Mouse (Mus musculus): ENCODE results near the gene Nek8. TPM values are rescaled to one million over a fixed set of nuclear protein-coding genes. Genes with fewer than 3 reads are reported as not detected.

Nek8 gene
- polyA plus RNA-seq, 1 experiment from 2014 or later: 20.6 TPM

GRCm38 (mm10) chr11:78204287-78204686 is 27.8 kb upstream of the Nek8 start:
- H3K27ac ChIP-seq (ENCODE audit: low read length): no peak overlapping the region
- no peak overlapping the region for H3K4me3 ChIP-seq (ENCODE audit: low read length)
- no peak for ATAC-seq (ENCODE audit: low read depth)
- H3K4me1 ChIP-seq (replicated peaks; ENCODE audit: control insufficient read depth, insufficient read depth, low read length): no peaks in the 10 kb centered on the region
- no peak overlapping the region for H3K9ac ChIP-seq (ENCODE audit: low read length)
- peaks cover 36% of the 10 kb centered on the region for H3K36me3 ChIP-seq (ENCODE audit: control insufficient read depth, insufficient read depth, low read length)
- 74% methylated on average over 6 of the region's 6 CpGs for WGBS
- no peaks in the 10 kb centered on the region for H3K27me3 ChIP-seq (ENCODE audit: control insufficient read depth, insufficient read depth, low read depth, low read length)
- no peak overlapping the region for H3K4me2 ChIP-seq (ENCODE audit: low read depth, low read length)
- H3K9me3 ChIP-seq (ENCODE audit: control insufficient read depth, low read length): no peaks in the 10 kb centered on the region

DNA sequence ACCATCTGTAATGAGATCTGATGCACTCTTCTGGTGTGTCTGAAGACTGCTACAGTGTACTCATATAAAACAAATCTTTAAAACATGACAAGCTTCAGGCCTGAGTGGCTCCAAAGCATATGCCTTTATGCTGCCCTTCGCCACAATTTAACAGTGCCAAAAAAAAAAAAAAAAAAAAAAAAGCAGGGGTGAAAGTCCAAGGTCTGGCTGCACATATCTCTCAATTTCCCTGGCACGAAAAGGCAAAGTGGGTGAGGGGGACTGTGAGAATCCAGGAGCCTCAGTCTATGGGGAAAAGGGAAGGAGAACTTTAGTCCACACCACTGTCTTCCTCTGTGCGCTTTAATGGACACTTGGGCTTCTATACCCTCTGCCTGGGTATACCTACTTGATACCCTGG is 25.9 kb upstream of the Nek8 start:
- H3K4me2 ChIP-seq (ENCODE audit: low read depth, low read length): no peak overlapping the region
- H3K36me3 ChIP-seq (ENCODE audit: control insufficient read depth, insufficient read depth, low read length): peaks cover 19% of the 10 kb centered on the region
- H3K27me3 ChIP-seq (ENCODE audit: control insufficient read depth, insufficient read depth, low read depth, low read length): no peaks in the 10 kb centered on the region
- no peak overlapping the region for H3K4me3 ChIP-seq (ENCODE audit: low read length)
- 84% methylated on average over 3 of the region's 3 CpGs for WGBS
- H3K9ac ChIP-seq (ENCODE audit: low read length): no peak overlapping the region
- ATAC-seq (ENCODE audit: low read depth): no peak
- H3K27ac ChIP-seq (ENCODE audit: low read length): no peak overlapping the region
- H3K4me1 ChIP-seq (replicated peaks; ENCODE audit: control insufficient read depth, insufficient read depth, low read length): no peaks in the 10 kb centered on the region
- no peaks in the 10 kb centered on the region for H3K9me3 ChIP-seq (ENCODE audit: control insufficient read depth, low read length)

- peak overlapping the region; percentile 79 for H3K4me2 ChIP-seq (ENCODE audit: low read depth, low read length)
- ATAC-seq (ENCODE audit: low read depth): no peak; the same call in 1 of the 2 replicates
- H3K4me3 ChIP-seq (ENCODE audit: low read length): peak overlapping the region; percentile 51
- H3K27ac ChIP-seq (ENCODE audit: low read length): peak overlapping the region; percentile 9
- peaks cover 10% of the 10 kb centered on the region for H3K4me1 ChIP-seq (replicated peaks; ENCODE audit: control insufficient read depth, insufficient read depth, low read length)
- WGBS: 55% methylated on average over 23 of the region's 23 CpGs
- no peaks in the 10 kb centered on the region for H3K9me3 ChIP-seq (ENCODE audit: control insufficient read depth, low read length)
- peak overlapping the region; percentile 52 for H3K9ac ChIP-seq (ENCODE audit: low read length)
- H3K27me3 ChIP-seq (ENCODE audit: control insufficient read depth, insufficient read depth, low read depth, low read length): no peaks in the 10 kb centered on the region
- H3K36me3 ChIP-seq (ENCODE audit: control insufficient read depth, insufficient read depth, low read length): peaks cover 14% of the 10 kb centered on the region
Observed at GRCm38 (mm10) chr11:78195101-78195863, 18.8 kb upstream of the Nek8 start.

DNA sequence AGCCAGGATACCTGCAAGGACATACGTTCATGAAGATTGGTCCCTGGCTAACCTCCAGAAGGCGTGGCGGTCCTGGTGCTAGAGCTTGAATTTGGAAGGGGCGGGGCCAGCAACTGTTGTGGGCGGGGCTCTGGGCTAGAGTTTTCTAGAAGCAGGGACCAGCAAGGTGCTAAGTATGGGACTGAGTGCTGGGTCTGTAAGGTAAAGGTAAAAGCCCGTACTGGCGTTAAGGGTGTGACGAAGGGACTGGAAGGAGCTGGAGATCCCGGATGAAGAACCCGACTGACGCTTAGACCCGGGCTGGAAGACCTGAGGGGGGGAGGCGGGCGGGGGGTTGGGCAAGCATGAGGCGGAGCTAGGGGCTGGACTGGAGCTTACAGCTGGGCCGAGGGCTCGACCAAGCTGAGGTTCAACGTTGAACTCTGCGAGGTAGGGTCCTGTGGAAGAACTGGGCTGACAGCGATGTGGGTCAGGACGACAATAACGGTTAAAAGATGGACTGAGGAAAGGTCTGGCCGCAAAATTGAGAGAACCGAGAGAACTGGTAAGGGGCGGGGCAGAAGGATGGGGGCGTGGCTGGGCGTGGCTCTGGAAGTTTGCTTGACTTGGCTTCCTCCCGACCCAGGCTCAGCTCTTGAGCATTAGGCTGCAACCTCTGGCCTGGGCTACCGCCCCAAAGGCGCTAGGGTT is 18.1 kb upstream of the Nek8 start:
- H3K36me3 ChIP-seq (ENCODE audit: control insufficient read depth, insufficient read depth, low read length): peaks cover 14% of the 10 kb centered on the region
- ATAC-seq (ENCODE audit: low read depth): peak; percentile 84
- peak overlapping the region; percentile 52 for H3K9ac ChIP-seq (ENCODE audit: low read length)
- no peaks in the 10 kb centered on the region for H3K9me3 ChIP-seq (ENCODE audit: control insufficient read depth, low read length)
- peak overlapping the region; percentile 26 for H3K27ac ChIP-seq (ENCODE audit: low read length)
- no peaks in the 10 kb centered on the region for H3K27me3 ChIP-seq (ENCODE audit: control insufficient read depth, insufficient read depth, low read depth, low read length)
- peak overlapping the region; percentile 51 for H3K4me3 ChIP-seq (ENCODE audit: low read length)
- peaks cover 17% of the 10 kb centered on the region for H3K4me1 ChIP-seq (replicated peaks; ENCODE audit: control insufficient read depth, insufficient read depth, low read length)
- WGBS: 2% methylated on average over 30 of the region's 30 CpGs
- peak overlapping the region; percentile 79 for H3K4me2 ChIP-seq (ENCODE audit: low read depth, low read length)

DNA sequence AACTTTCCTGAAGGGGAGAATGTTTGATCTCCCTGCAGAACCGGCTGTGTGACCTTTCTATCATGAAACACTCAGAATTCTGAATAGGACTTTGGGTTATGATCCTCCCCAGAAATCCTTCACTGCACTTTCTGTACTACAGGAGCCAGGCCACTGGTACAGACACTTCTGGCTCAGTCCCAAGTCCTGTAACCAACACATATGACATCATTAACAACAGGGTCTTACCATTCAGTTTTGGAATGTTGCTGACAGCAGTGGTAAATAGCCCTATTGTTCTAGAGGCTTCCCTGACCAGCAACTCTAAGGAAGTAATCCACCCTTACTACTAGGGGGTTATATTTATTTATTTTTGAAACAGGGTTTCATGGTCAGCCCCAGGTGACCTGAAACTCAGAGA is 16.6 kb upstream of the Nek8 start, which contains the start of gene Proca1:
Gene Proca1, plus strand, starts transcription at position 280 of the 400 bp plus-strand sequence.
- H3K27ac ChIP-seq (ENCODE audit: low read length): peak within 1 kb of the TSS; percentile 18
- no peaks in the 10 kb centered on the region for H3K27me3 ChIP-seq (ENCODE audit: control insufficient read depth, insufficient read depth, low read depth, low read length)
- peaks cover 19% of the 10 kb centered on the region for H3K4me1 ChIP-seq (replicated peaks; ENCODE audit: control insufficient read depth, insufficient read depth, low read length)
- H3K4me3 ChIP-seq (ENCODE audit: low read length): peak within 1 kb of the TSS; percentile 51
- no peak for ATAC-seq (ENCODE audit: low read depth)
- WGBS: 43% methylated on average over 1 of the region's 1 CpGs
- H3K9ac ChIP-seq (ENCODE audit: low read length): no peak within 1 kb of the TSS; the same call in 1 of the 2 replicates
- peak within 1 kb of the TSS; percentile 79 for H3K4me2 ChIP-seq (ENCODE audit: low read depth, low read length)
- no peaks in the 10 kb centered on the region for H3K9me3 ChIP-seq (ENCODE audit: control insufficient read depth, low read length)
- peaks cover 14% of the 10 kb centered on the region for H3K36me3 ChIP-seq (ENCODE audit: control insufficient read depth, insufficient read depth, low read length)

DNA sequence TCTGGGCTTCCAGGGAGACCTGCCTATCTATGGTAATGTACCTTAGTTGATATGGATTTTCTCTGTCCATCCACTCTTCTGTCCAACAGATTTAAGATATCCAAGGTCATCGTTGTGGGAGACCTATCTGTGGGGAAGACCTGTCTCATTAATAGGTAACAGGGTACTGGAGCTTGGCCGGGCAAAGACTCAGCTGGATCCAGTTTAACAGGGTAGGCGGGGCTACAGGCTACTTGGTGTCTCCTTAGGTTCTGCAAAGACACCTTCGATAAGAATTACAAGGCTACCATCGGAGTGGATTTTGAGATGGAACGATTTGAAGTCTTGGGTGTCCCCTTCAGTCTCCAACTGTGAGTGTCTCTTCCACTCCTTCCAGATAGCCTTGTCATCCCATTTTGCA is 13.6 kb upstream of the Nek8 start:
- peaks cover 14% of the 10 kb centered on the region for H3K4me1 ChIP-seq (replicated peaks; ENCODE audit: control insufficient read depth, insufficient read depth, low read length)
- H3K36me3 ChIP-seq (ENCODE audit: control insufficient read depth, insufficient read depth, low read length): peaks cover 14% of the 10 kb centered on the region
- H3K9me3 ChIP-seq (ENCODE audit: control insufficient read depth, low read length): no peaks in the 10 kb centered on the region
- H3K9ac ChIP-seq (ENCODE audit: low read length): peak overlapping the region; percentile 95
- no peak for ATAC-seq (ENCODE audit: low read depth)
- WGBS: 34% methylated on average over 6 of the region's 6 CpGs
- peak overlapping the region; percentile 70 for H3K4me2 ChIP-seq (ENCODE audit: low read depth, low read length)
- H3K27me3 ChIP-seq (ENCODE audit: control insufficient read depth, insufficient read depth, low read depth, low read length): no peaks in the 10 kb centered on the region
- peak overlapping the region; percentile 75 for H3K4me3 ChIP-seq (ENCODE audit: low read length)
- peak overlapping the region; percentile 100 for H3K27ac ChIP-seq (ENCODE audit: low read length)

GRCm38 (mm10) chr11:78189234-78190040 is 13.0 kb upstream of the Nek8 start:
- under 1% methylated on average over 42 of the region's 42 CpGs for WGBS
- H3K27me3 ChIP-seq (ENCODE audit: control insufficient read depth, insufficient read depth, low read depth, low read length): no peaks in the 10 kb centered on the region
- H3K4me3 ChIP-seq (ENCODE audit: low read length): peak overlapping the region; percentile 75
- ATAC-seq (ENCODE audit: low read depth): peak; percentile 91
- H3K4me2 ChIP-seq (ENCODE audit: low read depth, low read length): peak overlapping the region; percentile 70
- peaks cover 13% of the 10 kb centered on the region for H3K4me1 ChIP-seq (replicated peaks; ENCODE audit: control insufficient read depth, insufficient read depth, low read length)
- H3K9ac ChIP-seq (ENCODE audit: low read length): peak overlapping the region; percentile 95
- H3K27ac ChIP-seq (ENCODE audit: low read length): peak overlapping the region; percentile 100
- H3K36me3 ChIP-seq (ENCODE audit: control insufficient read depth, insufficient read depth, low read length): peaks cover 14% of the 10 kb centered on the region
- H3K9me3 ChIP-seq (ENCODE audit: control insufficient read depth, low read length): no peaks in the 10 kb centered on the region

DNA sequence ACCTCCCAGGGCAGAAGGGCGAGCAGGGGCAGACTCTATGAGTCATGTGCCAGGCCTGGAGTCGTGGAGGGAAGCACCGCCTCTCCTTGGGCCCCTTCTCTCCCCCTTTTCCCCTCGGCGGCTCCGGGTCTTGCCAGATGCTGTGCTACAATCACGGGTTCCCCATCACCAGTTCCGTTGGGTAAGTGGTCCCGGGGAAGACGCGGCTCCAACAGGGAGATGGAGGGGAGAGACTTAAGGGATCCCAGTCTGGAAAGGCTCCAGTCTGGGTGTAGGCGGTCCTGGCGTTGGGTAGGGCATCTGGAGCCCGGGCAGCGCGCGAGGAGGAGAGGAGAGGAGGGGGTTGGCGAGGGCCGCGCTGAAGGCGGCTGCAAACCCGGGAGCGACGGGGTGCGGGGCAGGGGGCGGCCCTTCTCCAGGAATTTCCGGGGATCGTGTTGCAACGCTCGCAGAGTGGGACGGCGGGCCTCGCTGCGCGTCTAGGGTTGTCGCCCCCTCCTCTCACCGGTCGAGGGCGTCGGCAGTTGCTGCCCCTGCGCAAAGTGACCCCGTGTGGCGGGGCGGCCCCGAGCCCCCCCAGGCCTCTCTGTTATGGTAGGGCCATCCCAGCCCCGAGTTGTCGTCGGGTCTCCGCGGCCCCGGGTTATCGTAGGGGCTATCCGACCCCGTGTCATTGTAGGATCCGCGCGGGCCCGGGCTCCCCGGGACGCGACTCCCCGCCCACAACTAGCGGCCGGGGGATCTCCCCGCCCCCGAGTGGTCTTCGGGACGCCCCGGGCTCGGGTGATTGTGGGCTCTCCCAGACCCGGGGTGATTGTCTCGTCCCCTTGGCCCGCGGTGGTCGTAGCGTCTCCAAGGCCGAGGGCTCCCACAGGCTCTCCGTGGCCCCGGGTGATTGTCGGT is 12.1 kb upstream of the Nek8 start, which contains the start of gene Rab34:
Gene Rab34, plus strand, starts transcription at position 100 of the 903 bp plus-strand sequence.
- Histone ChIP-seq H3K4me3 (ENCODE audit: low read length) (peak within 1 kb of the TSS; percentile 75), H3K27me3 (ENCODE audit: control insufficient read depth, insufficient read depth, low read depth, low read length) (no peaks in the 10 kb centered on the region), H3K4me2 (ENCODE audit: low read depth, low read length) (peak within 1 kb of the TSS; percentile 70), H3K9ac (ENCODE audit: low read length) (peak within 1 kb of the TSS; percentile 95), H3K4me1 (replicated peaks; ENCODE audit: control insufficient read depth, insufficient read depth, low read length) (peaks cover 12% of the 10 kb centered on the region), H3K36me3 (ENCODE audit: control insufficient read depth, insufficient read depth, low read length) (peaks cover 14% of the 10 kb centered on the region), H3K9me3 (ENCODE audit: control insufficient read depth, low read length) (no peaks in the 10 kb centered on the region), H3K27ac (ENCODE audit: low read length) (peak within 1 kb of the TSS; percentile 100)
- peak; percentile 88 for ATAC-seq (ENCODE audit: low read depth)
- WGBS: under 1% methylated on average over 77 of the region's 80 CpGs
